Mouse (Mus musculus) intestine, embryonic 15.5 days (tissue): ENCODE measurements around the gene Trim75. TPM values are rescaled to one million over a fixed set of nuclear protein-coding genes. Genes with fewer than 3 reads are reported as not detected.
A peak's percentile ranks its signal among the peaks of the same experiment; 100 is the strongest.

Source experiments
- ATAC-seq: fragments of 200-750 bp; cut with Nextera tagmentation; 2 replicates; pipeline ENCODE4 v1.8.0; 2017; ENCODE audit warnings: moderate TSS enrichment, moderate library complexity
- H3K27ac ChIP-seq: fragments of 300-500 bp; sonication (generic); 2 replicates; pipeline ENCODE4 v1.5.1; 2015; ENCODE audit warnings: mild to moderate bottlenecking, inconsistent platforms
- H3K27me3 ChIP-seq: fragments of 300-500 bp; sonication (generic); replicated peaks from 2 replicates; pipeline ENCODE4 v1.6.1; 2015; ENCODE audit warnings: inconsistent platforms
- H3K36me3 ChIP-seq: fragments of 300-500 bp; sonication (generic); 2 replicates; pipeline ENCODE4 v1.6.1; 2015; ENCODE audit warnings: inconsistent platforms
- H3K4me1 ChIP-seq: fragments of 300-500 bp; sonication (generic); replicated peaks from 2 replicates; pipeline ENCODE4 v1.6.1; 2015; ENCODE audit warnings: inconsistent platforms
- H3K4me2 ChIP-seq: fragments of 300-500 bp; sonication (generic); replicated peaks from 2 replicates; pipeline ENCODE4 v1.6.1; 2015; ENCODE audit warnings: mild to moderate bottlenecking, inconsistent platforms
- H3K4me3 ChIP-seq: fragments of 300-500 bp; sonication (generic); replicated peaks from 2 replicates; pipeline ENCODE4 v1.5.1; 2015; ENCODE audit warnings: inconsistent platforms
- H3K9ac ChIP-seq: fragments of 300-500 bp; sonication (generic); 2 replicates; pipeline ENCODE4 v1.6.1; 2015; ENCODE audit warnings: inconsistent platforms
- H3K9me3 ChIP-seq: fragments of 300-500 bp; sonication (generic); 2 replicates; pipeline ENCODE4 v1.6.1; 2016; ENCODE audit warnings: inconsistent platforms
- WGBS: fragments of 180-500 bp; shearing (Covaris S2); methylation state at CpG from one replicate; pipeline ENCODE4 v1.1.7; 2015; 5-methylcytosine and 5-hydroxymethylcytosine counted together
- polyA plus RNA-seq: library from polyadenylated mRNA; unstranded; fragments of >200 nt; fragmentation: Nextera tagmentation; extraction: Ambion mirVana; gene quantifications from 2 replicates; pipeline ENCODE4 v1.2.1, GENCODE M21; 2015

Trim75 gene
- polyA plus RNA-seq, 1 experiment from 2014 or later: not detected

DNA sequence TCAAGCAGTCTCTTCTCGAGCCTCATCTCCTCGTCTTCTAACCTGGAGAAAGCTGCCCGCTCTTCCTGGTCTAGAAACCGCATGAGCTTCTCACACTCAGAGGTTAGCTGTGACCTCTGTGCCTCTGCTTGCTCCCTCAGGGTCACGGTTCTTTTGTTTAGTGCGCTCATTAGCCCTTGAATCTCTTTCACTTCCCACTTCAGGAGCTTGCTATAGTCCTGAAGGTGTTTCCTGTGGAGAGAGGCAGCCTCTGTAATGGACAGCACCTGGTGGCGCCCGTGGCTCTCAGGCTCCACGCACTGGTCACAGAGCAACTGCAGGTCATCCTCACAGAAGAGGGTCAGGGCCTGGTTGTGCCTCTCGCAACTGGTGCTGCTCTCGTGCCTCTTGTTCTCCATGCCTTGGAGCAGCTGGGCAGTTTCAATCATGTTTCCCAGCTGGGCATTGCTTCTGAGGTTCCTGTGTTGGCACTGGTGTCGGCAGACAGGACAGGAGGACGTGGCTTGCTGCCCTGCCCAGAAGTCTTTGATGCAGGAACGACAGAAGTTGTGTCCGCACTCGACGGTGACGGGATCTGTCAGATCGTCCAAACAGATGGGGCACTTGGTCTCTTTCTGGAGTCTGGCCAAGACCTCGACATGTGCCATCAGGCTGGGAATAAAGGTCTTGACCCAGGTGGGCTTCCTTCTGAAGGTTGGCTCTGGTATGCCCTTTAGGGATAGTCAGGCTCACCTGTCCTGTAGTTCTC lies 4.3 kb downstream of the Trim75 start:
- Histone ChIP-seq H3K4me1 (no peaks in the 10 kb centered on the region), H3K4me2 (no peak overlapping the region), H3K27ac (no peak overlapping the region), H3K4me3 (no peak overlapping the region), H3K9me3 (no peaks in the 10 kb centered on the region), H3K27me3 (no peaks in the 10 kb centered on the region), H3K36me3 (no peaks in the 10 kb centered on the region), H3K9ac (no peak overlapping the region)
- no peak for ATAC-seq
- 71% methylated on average over 20 of the region's 20 CpGs for WGBS

DNA sequence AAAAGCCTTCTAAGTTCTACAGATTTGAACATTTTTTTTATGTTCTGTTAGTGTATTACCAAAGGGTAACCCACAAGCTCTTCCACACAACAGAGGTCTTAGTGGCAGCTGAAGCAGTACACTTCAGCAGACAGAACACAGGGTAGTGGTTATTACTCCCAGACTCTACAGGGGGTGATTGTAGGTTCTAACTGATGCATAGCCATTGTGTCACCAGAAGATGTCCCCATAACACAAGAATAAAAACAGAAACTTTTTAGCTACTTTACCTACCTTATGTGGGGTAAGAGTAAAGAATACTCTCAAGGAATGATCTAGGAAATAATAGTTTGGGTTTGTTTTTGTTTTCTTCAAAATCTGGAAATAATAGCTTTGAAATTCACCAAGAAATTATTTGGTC lies 24.8 kb downstream of the Trim75 start:
- no peak overlapping the region for H3K4me2 ChIP-seq
- ATAC-seq: no peak
- H3K4me1 ChIP-seq: no peaks in the 10 kb centered on the region
- H3K27ac ChIP-seq: no peak overlapping the region
- no peak overlapping the region for H3K9ac ChIP-seq
- H3K9me3 ChIP-seq: no peaks in the 10 kb centered on the region
- no peaks in the 10 kb centered on the region for H3K27me3 ChIP-seq
- H3K4me3 ChIP-seq: no peak overlapping the region
- 0 out of 2 replicates have a peak, but pooled peaks cover 3% of the 10 kb centered on the region for H3K36me3 ChIP-seq

DNA sequence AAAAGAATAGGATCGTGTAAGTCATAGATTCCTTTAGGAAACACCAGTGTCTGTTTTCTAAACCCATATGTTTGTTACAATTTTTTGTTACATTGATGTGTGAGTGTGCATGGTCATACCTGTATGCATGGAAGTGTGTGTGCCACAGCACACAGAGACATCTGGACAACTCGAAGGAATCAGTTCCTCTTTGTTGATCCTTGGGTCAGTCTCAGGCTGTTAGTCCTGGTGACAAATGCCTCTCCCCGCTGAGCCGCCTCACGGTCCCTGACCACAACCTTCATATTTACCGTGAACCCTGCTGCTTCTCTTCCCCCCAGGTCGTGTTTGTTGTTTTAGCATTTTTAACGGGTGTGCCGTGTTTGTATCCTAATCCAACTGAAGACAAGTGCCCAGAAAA lies 28.6 kb downstream of the Trim75 start:
- Histone ChIP-seq H3K4me3 (no peak overlapping the region), H3K27ac (no peak overlapping the region), H3K9me3 (no peaks in the 10 kb centered on the region), H3K4me2 (no peak overlapping the region), H3K36me3 (0 out of 2 replicates have a peak, but pooled peaks cover under 1% of the 10 kb centered on the region), H3K27me3 (no peaks in the 10 kb centered on the region), H3K4me1 (no peaks in the 10 kb centered on the region), H3K9ac (no peak overlapping the region)
- 87% methylated on average over 9 of the region's 9 CpGs for WGBS
- ATAC-seq: no peak

DNA sequence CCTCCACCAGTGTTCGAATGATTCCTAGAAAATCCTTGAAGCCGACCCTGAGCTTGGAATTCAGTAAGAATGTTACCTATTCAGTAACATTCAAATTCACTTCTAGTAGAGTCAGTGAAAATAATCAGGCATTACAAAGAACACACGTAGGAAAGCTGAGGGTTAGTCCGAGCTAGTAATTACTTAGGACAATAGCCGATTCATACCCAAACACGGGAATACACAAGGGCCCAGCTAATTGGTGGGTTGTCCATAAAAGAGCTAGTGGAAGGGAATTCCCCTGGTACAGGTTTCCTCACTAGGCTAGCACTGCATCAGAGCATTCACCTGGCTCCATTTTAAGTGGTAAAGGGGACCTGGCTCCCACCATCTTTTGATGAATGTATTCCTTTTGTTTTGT lies 35.5 kb downstream of the Trim75 start:
- Histone ChIP-seq H3K27ac (no peak overlapping the region), H3K9ac (no peak overlapping the region), H3K4me3 (no peak overlapping the region), H3K9me3 (no peaks in the 10 kb centered on the region), H3K27me3 (no peaks in the 10 kb centered on the region), H3K4me2 (no peak overlapping the region), H3K36me3 (no peaks in the 10 kb centered on the region), H3K4me1 (no peaks in the 10 kb centered on the region)
- no peak for ATAC-seq
- 90% methylated on average over 6 of the region's 6 CpGs for WGBS

DNA sequence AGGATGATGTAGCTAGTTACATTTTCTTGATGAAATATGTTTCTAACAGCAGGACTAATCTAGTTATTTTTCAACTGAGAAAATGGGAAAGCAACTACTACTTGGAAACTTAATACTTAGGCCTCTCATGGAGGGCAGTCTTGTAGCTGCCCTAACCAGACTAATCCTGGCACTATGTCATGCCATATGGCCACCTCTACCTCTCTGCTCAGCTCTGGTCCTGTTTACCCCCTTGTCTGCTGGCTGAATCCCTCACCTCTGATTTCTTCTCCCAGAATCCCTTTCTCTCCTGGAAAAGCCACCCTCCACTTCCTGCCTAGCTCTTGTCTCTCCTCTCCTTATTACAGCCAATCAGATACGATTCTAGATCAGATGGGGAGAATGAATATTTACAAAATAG lies 39.3 kb downstream of the Trim75 start:
- 91% methylated on average over 1 of the region's 1 CpGs for WGBS
- H3K4me2 ChIP-seq: no peak overlapping the region; the same call in 1 of the 2 replicates
- no peak overlapping the region for H3K4me3 ChIP-seq
- no peak for ATAC-seq
- no peaks in the 10 kb centered on the region for H3K4me1 ChIP-seq
- no peaks in the 10 kb centered on the region for H3K9me3 ChIP-seq
- no peak overlapping the region for H3K9ac ChIP-seq
- H3K27me3 ChIP-seq: no peaks in the 10 kb centered on the region; the same call in 1 of the 2 replicates
- no peaks in the 10 kb centered on the region for H3K36me3 ChIP-seq
- H3K27ac ChIP-seq: no peak overlapping the region

DNA sequence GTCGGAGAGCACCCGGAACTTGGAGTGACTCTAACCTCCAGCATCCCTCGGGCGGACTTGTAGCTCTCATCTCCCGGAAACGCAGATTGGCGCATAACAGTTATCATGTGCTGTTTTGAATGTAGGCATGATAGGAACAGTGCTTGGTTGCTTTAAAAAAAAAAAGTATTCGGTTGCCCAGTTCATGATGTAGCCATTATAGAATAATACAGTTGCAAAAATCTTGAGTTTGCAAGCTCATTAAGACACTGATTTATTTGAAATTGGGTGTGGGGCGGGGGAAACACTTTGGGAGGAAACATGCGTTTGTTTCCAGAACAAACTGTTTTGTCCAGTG lies 40.0 kb downstream of the Trim75 start:
- H3K36me3 ChIP-seq: no peaks in the 10 kb centered on the region
- peak overlapping the region; percentile 96 for H3K4me3 ChIP-seq
- H3K4me2 ChIP-seq: peak overlapping the region; percentile 69
- H3K9me3 ChIP-seq: no peaks in the 10 kb centered on the region
- peak overlapping the region; percentile 72 for H3K9ac ChIP-seq
- peak overlapping the region; percentile 86 for H3K27ac ChIP-seq
- no peak for ATAC-seq
- H3K27me3 ChIP-seq: no peaks in the 10 kb centered on the region; the same call in 1 of the 2 replicates
- 7% methylated on average over 10 of the region's 10 CpGs for WGBS
- H3K4me1 ChIP-seq: no peaks in the 10 kb centered on the region

DNA sequence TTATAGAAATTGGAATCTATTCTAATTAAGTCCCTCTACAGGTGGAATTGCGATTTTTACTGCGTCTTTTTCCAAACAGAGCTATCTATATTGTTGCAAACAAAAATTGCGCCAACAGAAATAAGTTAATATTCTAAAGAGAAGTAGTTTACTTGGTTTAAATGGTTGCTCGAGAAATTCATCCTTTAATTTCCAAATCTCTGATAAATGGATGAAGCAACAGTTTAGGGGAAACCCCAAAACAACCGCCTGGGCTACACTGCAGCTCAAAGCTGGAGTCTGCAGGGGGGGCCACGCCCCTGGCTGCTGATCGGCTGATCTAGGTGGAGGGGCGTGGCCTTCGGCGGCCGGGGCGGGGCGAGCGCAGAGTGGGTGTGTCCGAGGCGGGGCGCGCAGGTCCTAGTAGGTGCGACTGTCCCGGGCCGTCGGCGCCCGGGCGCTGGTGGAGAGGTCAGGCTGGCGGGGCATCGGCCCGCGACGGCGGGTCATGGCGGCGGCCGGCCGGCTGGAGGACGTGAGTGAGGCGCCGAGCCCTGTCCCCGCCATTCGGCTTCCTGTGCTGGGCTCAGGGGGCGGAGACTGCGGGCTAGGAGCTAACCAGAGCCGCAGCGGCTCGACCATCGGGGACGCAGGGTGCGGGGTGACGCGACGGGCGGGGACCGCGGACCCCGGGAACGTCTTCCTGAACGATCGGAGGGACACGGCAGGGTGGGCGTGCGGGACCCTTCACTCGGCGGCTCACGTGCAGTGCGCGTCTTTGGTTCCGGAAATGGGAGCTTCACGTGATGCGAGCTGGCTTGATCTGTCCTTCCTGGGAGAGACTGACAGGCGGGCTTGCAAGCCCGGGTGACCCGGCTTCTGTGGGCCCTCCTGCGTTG lies 40.6 kb downstream of the Trim75 start, which contains the start of gene Tmem192:
Gene Tmem192 (plus strand): TSS at position 366 of the 878 bp plus-strand sequence.
- Histone ChIP-seq H3K9ac (peak within 1 kb of the TSS; percentile 72), H3K27me3 (no peaks in the 10 kb centered on the region; the same call in 1 of the 2 replicates), H3K4me3 (peak within 1 kb of the TSS; percentile 96), H3K36me3 (no peaks in the 10 kb centered on the region), H3K4me2 (peak within 1 kb of the TSS; percentile 69), H3K9me3 (no peaks in the 10 kb centered on the region), H3K4me1 (no peaks in the 10 kb centered on the region), H3K27ac (peak within 1 kb of the TSS; percentile 86)
- peak; percentile 98 for ATAC-seq
- WGBS: 1% methylated on average over 72 of the region's 73 CpGs

DNA sequence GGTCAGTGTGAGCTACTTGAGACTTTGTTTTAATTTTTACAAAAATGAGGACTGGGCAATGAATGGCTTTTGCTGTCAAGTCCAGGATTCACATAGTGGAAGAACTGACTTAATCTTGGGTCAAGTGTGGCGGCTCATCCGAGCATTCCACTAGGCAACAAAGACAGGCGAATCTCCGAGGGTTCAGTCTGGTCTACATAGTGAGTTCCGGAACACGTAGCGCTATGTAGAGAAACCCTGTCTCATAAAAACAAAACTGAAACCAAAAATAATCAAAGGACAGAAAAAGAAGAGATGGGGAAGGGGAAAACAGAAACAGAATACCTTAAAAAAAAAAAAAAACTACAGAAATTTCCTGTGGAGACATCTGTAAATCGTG lies 41.2 kb downstream of the Trim75 start:
- ATAC-seq: no peak
- WGBS: 52% methylated on average over 8 of the region's 8 CpGs
- Histone ChIP-seq H3K27ac (no peak overlapping the region), H3K36me3 (no peaks in the 10 kb centered on the region), H3K9ac (no peak overlapping the region), H3K4me1 (no peaks in the 10 kb centered on the region), H3K4me2 (peak overlapping the region; percentile 69), H3K9me3 (no peaks in the 10 kb centered on the region), H3K4me3 (0 out of 2 replicates have a peak overlapping the region, but pooled peaks have one; percentile 12), H3K27me3 (no peaks in the 10 kb centered on the region; the same call in 1 of the 2 replicates)

DNA sequence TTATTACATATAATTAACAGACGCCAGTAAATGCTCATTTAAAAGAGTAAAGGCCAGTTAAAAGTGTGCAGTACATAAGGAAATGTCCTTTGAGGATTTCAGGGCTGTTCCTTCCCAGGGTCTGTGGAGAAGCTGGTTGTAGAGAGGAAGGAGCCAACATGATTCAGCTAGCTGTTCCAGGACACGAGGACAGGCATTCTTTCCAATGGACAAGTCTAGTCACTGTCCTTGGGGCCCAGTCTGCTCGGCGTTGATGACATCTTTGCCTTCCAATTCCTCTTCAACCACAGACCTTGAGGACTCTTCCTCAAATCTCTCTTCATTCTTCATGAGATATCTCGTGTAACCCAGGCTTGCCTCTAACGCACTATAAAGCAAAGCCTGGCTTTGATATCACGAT lies 42.0 kb downstream of the Trim75 start:
- H3K4me1 ChIP-seq: no peaks in the 10 kb centered on the region

DNA sequence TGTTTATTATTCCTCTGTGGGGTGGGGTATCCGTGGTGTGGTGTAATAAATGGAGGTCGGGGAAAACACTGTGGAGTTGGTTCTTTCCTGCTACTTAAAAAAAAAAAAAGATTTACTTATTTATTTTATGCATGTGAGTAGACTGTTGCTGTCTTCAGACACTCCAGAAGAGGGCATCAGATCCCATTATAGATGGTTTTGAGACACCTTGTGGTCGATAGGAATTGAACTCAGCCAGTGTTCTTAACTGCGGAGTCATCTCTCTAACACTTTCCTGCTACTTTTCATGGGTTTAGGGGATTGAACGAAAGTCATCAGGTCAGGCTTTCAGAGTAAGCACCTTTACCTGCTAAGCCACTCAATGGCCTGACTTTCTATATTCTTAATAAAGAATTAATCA lies 42.8 kb downstream of the Trim75 start:
- no peak overlapping the region for H3K4me3 ChIP-seq
- WGBS: 23% methylated on average over 5 of the region's 5 CpGs
- no peak overlapping the region for H3K27ac ChIP-seq
- no peaks in the 10 kb centered on the region for H3K4me1 ChIP-seq
- H3K27me3 ChIP-seq: no peaks in the 10 kb centered on the region; the same call in 1 of the 2 replicates
- H3K9ac ChIP-seq: no peak overlapping the region
- no peaks in the 10 kb centered on the region for H3K9me3 ChIP-seq
- ATAC-seq: no peak
- H3K36me3 ChIP-seq: no peaks in the 10 kb centered on the region
- H3K4me2 ChIP-seq: no peak overlapping the region

More for the DNA sequence above, 42.0 kb downstream of the Trim75 start:
- Histone ChIP-seq H3K9me3 (no peaks in the 10 kb centered on the region), H3K4me3 (no peak overlapping the region), H3K27me3 (no peaks in the 10 kb centered on the region; the same call in 1 of the 2 replicates), H3K27ac (no peak overlapping the region), H3K4me2 (no peak overlapping the region), H3K36me3 (no peaks in the 10 kb centered on the region), H3K9ac (no peak overlapping the region)
- no peak for ATAC-seq
- 79% methylated on average over 7 of the region's 7 CpGs for WGBS

DNA sequence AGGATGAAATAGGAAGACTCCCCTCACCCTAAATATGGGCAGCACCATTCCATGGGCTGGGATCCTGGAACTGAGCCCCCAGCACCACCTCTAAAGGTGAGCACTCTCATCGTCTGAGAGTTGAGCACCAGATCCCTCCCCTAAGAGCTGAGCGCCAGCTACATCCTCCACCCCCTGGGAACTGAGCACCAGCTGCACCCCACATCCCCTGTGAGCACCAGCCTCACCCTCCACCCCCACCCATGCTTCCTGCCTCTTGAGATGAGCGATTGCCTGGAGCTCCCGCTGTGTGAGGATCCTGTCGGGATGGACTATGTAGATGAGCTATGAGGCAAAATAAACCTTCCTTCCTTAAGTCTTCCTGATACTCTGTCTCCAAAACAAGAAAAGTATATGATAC lies 44.7 kb downstream of the Trim75 start:
- H3K27me3 ChIP-seq: no peaks in the 10 kb centered on the region; the same call in 1 of the 2 replicates
- H3K27ac ChIP-seq: no peak overlapping the region
- no peaks in the 10 kb centered on the region for H3K36me3 ChIP-seq
- H3K9me3 ChIP-seq: no peaks in the 10 kb centered on the region
- H3K4me1 ChIP-seq: no peaks in the 10 kb centered on the region
- 26% methylated on average over 5 of the region's 5 CpGs for WGBS
- H3K9ac ChIP-seq: no peak overlapping the region
- H3K4me3 ChIP-seq: no peak overlapping the region
- no peak overlapping the region for H3K4me2 ChIP-seq
- ATAC-seq: no peak

DNA sequence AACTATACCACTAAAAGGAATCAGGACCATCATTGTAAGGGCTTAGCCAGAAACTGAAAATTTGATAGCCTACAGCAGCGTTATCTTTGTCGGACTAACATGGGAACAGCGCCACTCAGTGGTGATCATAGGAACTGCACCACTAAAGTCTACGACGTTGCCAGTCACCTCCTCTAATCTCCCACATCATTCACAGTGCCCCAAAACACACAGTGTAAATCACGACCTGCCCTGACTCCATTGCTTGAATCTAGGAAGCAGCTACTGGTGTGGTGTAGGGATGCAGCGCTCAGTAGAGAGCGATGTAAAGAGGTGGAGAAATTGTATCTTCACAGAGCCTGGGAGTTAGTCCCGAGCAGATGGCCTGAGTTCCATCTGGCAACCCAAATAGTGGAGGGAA lies 46.1 kb downstream of the Trim75 start:
- no peak overlapping the region for H3K4me3 ChIP-seq
- WGBS: 11% methylated on average over 9 of the region's 9 CpGs
- no peaks in the 10 kb centered on the region; the same call in 1 of the 2 replicates for H3K27me3 ChIP-seq
- H3K9me3 ChIP-seq: no peaks in the 10 kb centered on the region
- H3K4me2 ChIP-seq: no peak overlapping the region
- H3K4me1 ChIP-seq: no peaks in the 10 kb centered on the region
- no peak overlapping the region for H3K9ac ChIP-seq
- peak; percentile 46 for ATAC-seq
- no peaks in the 10 kb centered on the region for H3K36me3 ChIP-seq
- no peak overlapping the region for H3K27ac ChIP-seq
